Mouse (Mus musculus) bone marrow, adult 2 months (tissue): Measurements from ENCODE around the gene Ube2n. TPM values are rescaled to one million over a fixed set of nuclear protein-coding genes. Genes with fewer than 3 reads are reported as not detected.
"Not testable (repeated sequence)": the region's sequence is repeated elsewhere in the genome, so short reads cannot be mapped to it uniquely, and the experiment has no call there.

Experiments used
- H3K27ac ChIP-seq: fragments of 200-500 bp; 2 replicates; pipeline ENCODE4 v1.5.1; 2012; ENCODE audit warnings: low read depth, mild to moderate bottlenecking, control low read depth, inconsistent platforms, low read length; ENCODE audit not compliant: control insufficient read depth, poor library complexity, insufficient read depth
- H3K4me1 ChIP-seq: fragments of 200-500 bp; 2 replicates; pipeline ENCODE4 v1.6.1; 2011; ENCODE audit warnings: low read length; ENCODE audit not compliant: control insufficient read depth, insufficient read depth
- H3K4me3 ChIP-seq: fragments of 200-500 bp; replicated peaks from 2 replicates; pipeline ENCODE3; 2011; ENCODE audit warnings: mild to moderate bottlenecking, low read depth, low read length, control low read depth; ENCODE audit not compliant: control insufficient read depth
- CTCF ChIP-seq: fragments of 200-500 bp; IDR thresholded peaks from 2 replicates; pipeline ENCODE4 v1.5.1; 2011; ENCODE audit warnings: low read length, control low read depth; ENCODE audit not compliant: control insufficient read depth, insufficient read depth
- POLR2A ChIP-seq: fragments of 200-500 bp; IDR thresholded peaks from 2 replicates; pipeline ENCODE4 v1.6.1; 2011; ENCODE audit warnings: low read depth, mild to moderate bottlenecking, control low read depth, low read length, borderline replicate concordance; ENCODE audit not compliant: control insufficient read depth
- WGBS: fragments of 180-500 bp; shearing (Covaris S2); methylation state at CpG from one replicate; pipeline ENCODE4 v1.1.7; 2018; 5-methylcytosine and 5-hydroxymethylcytosine counted together
- polyA plus RNA-seq: library from polyadenylated mRNA; stranded (reverse); fragments of >200 nt; gene quantifications from 2 replicates; pipeline ENCODE4 v1.2.4, GENCODE M21; 2011; ENCODE audit warnings: low replicate concordance; ENCODE audit not compliant: missing spikeins, insufficient read depth, insufficient read length

The Ube2n gene
- polyA plus RNA-seq, 1 experiment = 80.7 TPM

DNA sequence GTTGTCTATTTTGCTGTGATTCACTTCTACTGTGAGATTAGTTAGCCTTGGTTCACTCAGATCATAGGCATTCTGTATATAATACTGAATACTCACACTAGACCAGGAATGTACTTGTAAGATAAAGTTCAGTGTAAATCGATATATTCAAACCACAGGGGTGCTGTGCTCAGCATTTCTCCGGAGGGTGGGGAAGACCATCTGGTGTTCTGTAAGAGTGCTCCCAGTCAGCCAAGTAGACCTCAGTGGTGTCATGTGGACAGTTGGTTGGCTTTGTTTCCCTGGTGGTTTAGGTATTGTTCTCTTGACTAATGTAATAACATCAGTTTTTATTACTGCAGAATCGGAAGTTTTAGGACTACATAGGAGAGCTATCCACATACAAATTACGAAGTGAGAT lies 30.1 kb downstream of the Ube2n start:
- H3K4me3 ChIP-seq = no peak overlapping the region
- WGBS = 79% methylated on average over 4 of the region's 4 CpGs
- no peaks in the 10 kb centered on the region for H3K4me1 ChIP-seq
- no peak for TF ChIP-seq CTCF
- no peak for TF ChIP-seq POLR2A
- no peak overlapping the region for H3K27ac ChIP-seq

DNA sequence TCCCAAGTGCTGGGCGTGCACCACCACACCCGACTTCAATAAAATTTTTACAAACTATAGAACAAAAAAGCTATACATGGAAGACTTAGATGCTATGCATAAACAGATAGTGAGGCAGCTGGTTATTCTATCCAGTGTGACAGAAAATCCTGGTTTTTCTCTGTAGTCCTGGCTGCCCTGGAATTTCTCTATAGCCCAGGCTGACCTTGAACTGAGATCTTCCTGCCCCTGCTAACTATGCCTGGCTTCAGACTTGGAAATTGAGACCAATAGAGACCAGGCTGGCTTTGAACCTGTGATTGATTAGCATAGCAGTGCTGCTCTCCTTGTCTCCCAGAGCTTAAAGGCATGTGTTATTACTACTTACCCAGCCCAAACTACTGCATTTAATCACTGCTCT lies 31.2 kb downstream of the Ube2n start:
- no peak overlapping the region for H3K4me3 ChIP-seq
- WGBS = 89% methylated on average over 2 of the region's 2 CpGs
- no peak overlapping the region for H3K27ac ChIP-seq
- H3K4me1 ChIP-seq = no peaks in the 10 kb centered on the region
- TF ChIP-seq CTCF (no peak), POLR2A (no peak)

DNA sequence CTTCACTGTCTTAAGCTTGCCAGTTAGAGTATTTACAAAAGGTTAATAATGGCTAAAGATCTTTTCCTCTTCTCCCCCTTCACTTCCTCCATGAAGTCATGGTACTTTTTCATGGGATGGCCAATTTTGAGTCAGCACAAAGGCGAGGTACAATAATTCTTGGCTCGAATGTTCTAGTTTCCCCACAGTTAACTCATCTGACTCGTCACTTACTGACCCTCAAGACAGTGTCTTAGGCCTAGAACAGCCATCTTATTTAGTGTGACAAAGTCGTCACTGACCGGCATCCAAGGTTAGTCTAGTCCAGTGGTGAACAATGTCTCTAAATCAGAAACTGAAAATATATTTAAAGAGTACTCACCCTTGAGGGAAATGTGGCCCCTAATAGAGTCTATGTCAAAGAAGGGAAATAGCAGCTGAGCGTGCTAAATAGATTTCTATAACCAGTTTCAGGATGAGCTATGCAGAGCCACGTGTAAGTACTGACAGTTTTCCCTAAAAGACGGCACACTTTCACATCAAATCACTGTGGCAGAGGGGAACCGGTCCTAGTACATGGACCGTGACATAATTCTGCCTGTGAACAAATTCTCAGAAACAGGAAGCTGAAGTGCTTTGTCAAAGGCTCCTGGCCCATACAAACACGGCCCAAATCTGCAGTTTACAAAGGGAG lies 33.3 kb downstream of the Ube2n start:
- no peak overlapping the region for H3K27ac ChIP-seq
- TF ChIP-seq CTCF = no peak
- TF ChIP-seq POLR2A = no peak
- H3K4me3 ChIP-seq = no peak overlapping the region
- WGBS = 66% methylated on average over 11 of the region's 11 CpGs
- no peaks in the 10 kb centered on the region for H3K4me1 ChIP-seq

DNA sequence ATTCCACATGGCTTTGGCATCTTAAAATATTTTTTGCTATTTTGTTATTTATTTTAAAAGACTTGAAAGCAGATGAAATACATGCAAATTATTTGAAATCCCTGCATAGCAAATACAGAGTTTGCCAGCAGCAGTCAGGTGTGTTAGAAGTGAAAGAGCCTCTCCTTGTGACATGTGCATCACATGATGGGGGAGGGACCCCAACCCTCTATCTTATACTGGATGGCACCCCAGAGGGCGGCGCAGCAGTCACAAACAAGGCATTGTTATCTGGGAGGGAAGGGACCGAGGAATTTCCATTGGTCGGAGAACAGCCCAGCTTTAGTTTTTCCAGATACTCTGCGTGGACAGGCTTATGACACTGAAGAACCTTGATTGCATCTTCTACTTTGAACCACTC lies 34.1 kb downstream of the Ube2n start:
- H3K4me1 ChIP-seq, H3K27ac ChIP-seq, H3K4me3 ChIP-seq: not testable (repeated sequence)
- 89% methylated on average over 5 of the region's 5 CpGs for WGBS

DNA sequence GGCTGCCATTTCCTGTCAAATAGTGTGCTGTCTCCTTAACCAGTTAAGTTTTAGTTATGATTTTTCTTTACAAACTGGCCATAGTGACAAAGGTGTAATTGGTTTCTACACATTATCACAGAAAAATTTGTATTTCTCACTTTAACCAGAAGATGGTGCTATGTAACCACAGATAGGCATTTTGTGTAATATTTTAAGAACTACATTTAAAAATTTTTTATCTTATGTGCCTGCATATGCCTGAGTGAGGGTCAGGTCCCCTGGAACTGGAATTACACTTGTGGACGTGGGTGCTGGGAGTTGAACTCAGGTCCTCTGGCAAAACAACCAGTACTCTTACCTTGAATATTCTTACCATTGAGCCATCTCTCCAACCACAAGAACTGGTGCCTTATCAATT lies 35.6 kb downstream of the Ube2n start:
- Histone ChIP-seq H3K4me1 (peaks cover 2% of the 10 kb centered on the region; the same call in 1 of the 2 replicates), H3K27ac (no peak overlapping the region), H3K4me3 (no peak overlapping the region)
- TF ChIP-seq POLR2A = no peak
- no peak for TF ChIP-seq CTCF
- 61% methylated on average over 1 of the region's 1 CpGs for WGBS

DNA sequence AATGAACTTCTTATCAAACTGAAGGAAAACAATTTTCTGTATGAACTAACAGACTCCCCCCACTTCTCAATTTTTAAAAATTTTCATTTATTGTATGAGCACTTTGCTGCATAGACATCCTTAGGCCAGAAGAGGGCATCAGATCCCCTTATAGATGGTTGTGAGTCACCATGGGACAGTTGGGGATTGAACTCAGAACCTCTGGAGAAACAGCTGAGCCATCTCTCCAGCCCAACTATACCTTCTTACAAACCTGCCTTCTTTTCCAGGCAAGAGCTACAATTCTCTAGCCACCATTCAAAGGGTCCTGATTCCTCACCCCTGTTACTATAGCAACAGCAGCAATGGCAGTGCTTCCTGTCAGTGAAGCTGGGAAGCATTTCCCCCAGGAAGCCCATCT lies 36.8 kb downstream of the Ube2n start:
- Histone ChIP-seq H3K4me3 (no peak overlapping the region), H3K27ac (no peak overlapping the region), H3K4me1 (peaks cover 2% of the 10 kb centered on the region; the same call in 1 of the 2 replicates)
- no peak for TF ChIP-seq POLR2A
- no peak for TF ChIP-seq CTCF

DNA sequence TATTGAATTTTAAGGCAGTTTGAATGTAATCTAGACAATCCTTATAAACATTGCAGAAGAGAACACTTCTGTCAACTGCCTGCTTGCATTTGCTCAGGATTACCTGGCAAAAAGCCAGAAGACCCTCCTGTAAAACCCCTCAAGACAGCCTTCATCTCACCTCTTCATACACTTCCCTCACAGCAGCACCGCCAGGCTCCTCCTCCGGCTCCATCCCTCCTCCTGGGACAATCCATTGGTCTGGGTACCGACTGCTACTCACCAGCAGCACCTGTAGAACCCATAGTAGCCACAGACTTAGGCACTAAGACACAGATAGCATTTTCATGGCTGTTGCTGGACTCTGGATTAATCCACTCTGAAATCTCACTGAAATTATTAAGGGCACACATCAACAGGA lies 37.4 kb downstream of the Ube2n start:
- TF ChIP-seq POLR2A = no peak
- no peak for TF ChIP-seq CTCF
- no peak overlapping the region for H3K4me3 ChIP-seq
- 91% methylated on average over 3 of the region's 3 CpGs for WGBS
- H3K27ac ChIP-seq = no peak overlapping the region
- H3K4me1 ChIP-seq = peaks cover 2% of the 10 kb centered on the region; the same call in 1 of the 2 replicates

DNA sequence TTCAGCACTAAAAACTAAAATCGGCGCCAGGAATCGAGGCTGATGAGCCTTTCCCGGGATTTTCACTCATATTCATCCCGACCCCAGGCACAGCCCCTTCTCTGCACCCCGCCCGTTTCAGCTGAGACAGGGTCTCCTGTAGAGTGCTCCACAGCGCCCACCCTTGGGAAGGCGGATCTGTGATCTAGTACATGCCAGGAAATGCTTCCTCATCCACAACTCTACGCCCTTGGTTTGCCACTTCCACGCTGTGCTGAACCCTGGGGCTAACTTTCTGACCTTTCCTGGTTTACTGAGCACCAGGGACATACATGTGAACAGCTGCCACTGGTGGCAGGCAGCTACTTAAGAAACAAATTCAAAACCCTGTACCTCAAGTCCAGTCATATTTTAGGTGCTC lies 40.9 kb downstream of the Ube2n start:
- H3K4me1 ChIP-seq = peaks cover 2% of the 10 kb centered on the region; the same call in 1 of the 2 replicates
- H3K27ac ChIP-seq = no peak overlapping the region
- WGBS = 89% methylated on average over 11 of the region's 11 CpGs
- TF ChIP-seq CTCF (no peak), POLR2A (no peak)
- H3K4me3 ChIP-seq = no peak overlapping the region

DNA sequence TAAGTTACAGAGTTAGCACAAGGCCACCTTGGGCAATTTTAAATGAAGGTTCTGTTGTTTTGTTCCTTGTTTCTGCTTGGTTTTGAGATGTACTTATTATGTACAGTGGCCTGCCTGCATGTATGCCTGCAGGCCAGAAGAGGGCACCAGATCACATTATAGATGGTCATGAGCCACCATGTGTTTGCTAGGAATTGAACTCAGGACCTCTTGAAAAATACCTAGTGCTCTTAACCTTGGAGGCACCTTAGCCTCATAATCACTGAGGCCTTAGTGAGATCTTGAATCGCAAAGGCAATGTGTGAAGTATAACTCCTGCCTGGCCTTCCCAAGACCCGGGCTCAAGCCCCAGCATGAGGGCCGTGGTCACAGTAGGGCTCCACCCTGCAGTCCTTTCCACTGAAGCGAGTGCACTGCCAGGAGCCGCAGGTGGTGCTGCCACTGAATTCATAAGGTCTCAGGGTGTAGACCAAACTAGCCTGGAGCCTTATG lies 42.4 kb downstream of the Ube2n start:
- Histone ChIP-seq H3K4me1 (peaks cover 2% of the 10 kb centered on the region; the same call in 1 of the 2 replicates), H3K27ac (no peak overlapping the region), H3K4me3 (no peak overlapping the region)
- TF ChIP-seq CTCF = peak; percentile 74
- TF ChIP-seq POLR2A = no peak
- 87% methylated on average over 5 of the region's 5 CpGs for WGBS
